Mouse (Mus musculus): ENCODE data around the gene Ntrk3. TPM values are rescaled to one million over a fixed set of nuclear protein-coding genes. Genes with fewer than 3 reads are reported as not detected.

Ntrk3 gene
- polyA plus RNA-seq, 1 experiment from 2014 or later, result 2.2 TPM

DNA sequence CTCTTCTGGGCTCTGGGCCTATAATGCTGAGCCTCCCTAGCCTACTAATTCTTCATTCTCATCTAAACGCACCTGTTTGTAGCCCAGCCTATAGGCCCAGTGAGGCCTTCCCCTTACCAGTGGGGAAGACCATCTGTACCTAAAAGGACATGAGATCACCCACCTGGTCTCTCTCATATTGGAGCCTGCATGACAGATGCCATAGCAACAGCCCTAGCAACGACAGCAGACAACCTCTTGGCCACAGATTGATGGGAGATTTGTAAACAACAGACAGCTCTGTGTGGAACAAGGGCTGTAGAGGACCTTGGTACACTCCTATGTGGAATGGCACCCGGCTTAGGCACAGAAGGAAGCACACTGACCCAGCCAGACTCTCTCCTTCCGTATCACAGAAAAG lies 195.3 kb downstream of the Ntrk3 start:
- ATAC-seq (ENCODE audit: low FRiP score, low TSS enrichment) (no peak), DNase-seq (ENCODE audit: low spot score) (no peak)
- Histone ChIP-seq H3K4me3 (ENCODE audit: low read depth, low read length) (no peak overlapping the region), H3K9me3 (ENCODE audit: control insufficient read depth, low read length) (no peaks in the 10 kb centered on the region), H3K27ac (replicated peaks) (no peak overlapping the region), H3K9ac (ENCODE audit: low read length) (no peak overlapping the region), H3K27me3 (ENCODE audit: control insufficient read depth, insufficient read depth, low read length) (no peaks in the 10 kb centered on the region), H3K36me3 (ENCODE audit: control insufficient read depth, insufficient read depth, low read length) (no peaks in the 10 kb centered on the region), H3K4me2 (replicated peaks; ENCODE audit: low read depth) (no peak overlapping the region), H3K4me1 (replicated peaks; ENCODE audit: control insufficient read depth, insufficient read depth) (no peaks in the 10 kb centered on the region)
- TF ChIP-seq EP300 (optimal IDR thresholded peaks at IDR 0.05) (no peak), CTCF (IDR thresholded peaks at IDR 0.05; ENCODE audit: low read depth) (no peak)
- WGBS, result 40% methylated on average over 4 of the region's 4 CpGs

- Histone ChIP-seq H3K4me3 (ENCODE audit: low read depth, low read length) (no peak overlapping the region), H3K4me1 (replicated peaks; ENCODE audit: control insufficient read depth, insufficient read depth) (no peaks in the 10 kb centered on the region), H3K27me3 (ENCODE audit: control insufficient read depth, insufficient read depth, low read length) (no peaks in the 10 kb centered on the region), H3K9ac (ENCODE audit: low read length) (no peak overlapping the region), H3K27ac (replicated peaks) (no peak overlapping the region), H3K9me3 (ENCODE audit: control insufficient read depth, low read length) (no peaks in the 10 kb centered on the region), H3K4me2 (replicated peaks; ENCODE audit: low read depth) (no peak overlapping the region), H3K36me3 (ENCODE audit: control insufficient read depth, insufficient read depth, low read length) (no peaks in the 10 kb centered on the region)
- TF ChIP-seq EP300 (optimal IDR thresholded peaks at IDR 0.05) (no peak), CTCF (IDR thresholded peaks at IDR 0.05; ENCODE audit: low read depth) (no peak)
- 14% methylated on average over 6 of the region's 6 CpGs for WGBS
- DNase-seq (ENCODE audit: low spot score) (no peak), ATAC-seq (ENCODE audit: low FRiP score, low TSS enrichment) (no peak)
Observed at GRCm38 (mm10) chr7:78530286-78530685, 207.5 kb downstream of the Ntrk3 start.

DNA sequence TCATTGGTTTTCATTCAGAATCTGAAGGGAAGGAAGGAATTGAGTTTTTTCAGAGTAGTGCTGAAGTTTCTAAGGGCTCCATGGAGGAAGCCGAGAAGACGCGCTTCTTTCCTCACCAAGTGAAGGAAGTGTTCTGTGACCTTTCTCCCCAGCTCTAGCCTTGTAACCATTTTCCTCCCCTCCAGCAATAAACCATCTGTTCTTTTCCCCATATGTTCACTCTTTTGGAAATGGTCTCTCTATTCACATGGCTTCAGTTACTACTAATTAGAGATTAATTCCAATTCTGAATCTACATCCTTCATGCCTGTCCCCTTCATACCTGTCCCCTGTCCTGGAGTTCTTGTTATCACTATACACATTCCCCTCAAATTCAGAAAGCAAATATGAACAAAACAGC lies 209.8 kb downstream of the Ntrk3 start:
- H3K4me1 ChIP-seq (replicated peaks; ENCODE audit: control insufficient read depth, insufficient read depth), result no peaks in the 10 kb centered on the region
- H3K9me3 ChIP-seq (ENCODE audit: control insufficient read depth, low read length), result no peaks in the 10 kb centered on the region
- no peaks in the 10 kb centered on the region for H3K27me3 ChIP-seq (ENCODE audit: control insufficient read depth, insufficient read depth, low read length)
- no peak overlapping the region for H3K4me3 ChIP-seq (ENCODE audit: low read depth, low read length)
- no peak for ATAC-seq (ENCODE audit: low FRiP score, low TSS enrichment)
- DNase-seq (ENCODE audit: low spot score), result no peak
- no peak overlapping the region for H3K4me2 ChIP-seq (replicated peaks; ENCODE audit: low read depth)
- H3K27ac ChIP-seq (replicated peaks), result no peak overlapping the region
- H3K36me3 ChIP-seq (ENCODE audit: control insufficient read depth, insufficient read depth, low read length), result no peaks in the 10 kb centered on the region
- TF ChIP-seq CTCF (IDR thresholded peaks at IDR 0.05; ENCODE audit: low read depth) (no peak), EP300 (optimal IDR thresholded peaks at IDR 0.05) (no peak)
- 90% methylated on average over 3 of the region's 3 CpGs for WGBS
- H3K9ac ChIP-seq (ENCODE audit: low read length), result no peak overlapping the region

- Histone ChIP-seq H3K27me3 (ENCODE audit: control insufficient read depth, insufficient read depth, low read length) (no peaks in the 10 kb centered on the region), H3K9ac (ENCODE audit: low read length) (no peak overlapping the region), H3K4me1 (replicated peaks; ENCODE audit: control insufficient read depth, insufficient read depth) (no peaks in the 10 kb centered on the region), H3K4me2 (replicated peaks; ENCODE audit: low read depth) (no peak overlapping the region), H3K9me3 (ENCODE audit: control insufficient read depth, low read length) (no peaks in the 10 kb centered on the region), H3K4me3 (ENCODE audit: low read depth, low read length) (no peak overlapping the region), H3K36me3 (ENCODE audit: control insufficient read depth, insufficient read depth, low read length) (no peaks in the 10 kb centered on the region), H3K27ac (replicated peaks) (no peak overlapping the region)
- no peak for ATAC-seq (ENCODE audit: low FRiP score, low TSS enrichment)
- DNase-seq (ENCODE audit: low spot score), result no peak
- TF ChIP-seq CTCF (IDR thresholded peaks at IDR 0.05; ENCODE audit: low read depth) (no peak), EP300 (optimal IDR thresholded peaks at IDR 0.05) (no peak)
- 45% methylated on average over 4 of the region's 4 CpGs for WGBS
Observed at GRCm38 (mm10) chr7:78527564-78527963, 210.2 kb downstream of the Ntrk3 start.

- no peaks in the 10 kb centered on the region for H3K4me1 ChIP-seq (replicated peaks; ENCODE audit: control insufficient read depth, insufficient read depth)
- no peaks in the 10 kb centered on the region for H3K36me3 ChIP-seq (ENCODE audit: control insufficient read depth, insufficient read depth, low read length)
- no peak overlapping the region for H3K4me3 ChIP-seq (ENCODE audit: low read depth, low read length)
- no peaks in the 10 kb centered on the region for H3K9me3 ChIP-seq (ENCODE audit: control insufficient read depth, low read length)
- H3K27ac ChIP-seq (replicated peaks), result no peak overlapping the region
- H3K4me2 ChIP-seq (replicated peaks; ENCODE audit: low read depth), result no peak overlapping the region
- TF ChIP-seq CTCF (IDR thresholded peaks at IDR 0.05; ENCODE audit: low read depth) (no peak), EP300 (optimal IDR thresholded peaks at IDR 0.05) (no peak)
- DNase-seq (ENCODE audit: low spot score), result no peak
- no peak overlapping the region for H3K9ac ChIP-seq (ENCODE audit: low read length)
- no peaks in the 10 kb centered on the region for H3K27me3 ChIP-seq (ENCODE audit: control insufficient read depth, insufficient read depth, low read length)
- 81% methylated on average over 9 of the region's 9 CpGs for WGBS
- no peak for ATAC-seq (ENCODE audit: low FRiP score, low TSS enrichment)
Observed at GRCm38 (mm10) chr7:78520243-78520927, 217.4 kb downstream of the Ntrk3 start.

DNA sequence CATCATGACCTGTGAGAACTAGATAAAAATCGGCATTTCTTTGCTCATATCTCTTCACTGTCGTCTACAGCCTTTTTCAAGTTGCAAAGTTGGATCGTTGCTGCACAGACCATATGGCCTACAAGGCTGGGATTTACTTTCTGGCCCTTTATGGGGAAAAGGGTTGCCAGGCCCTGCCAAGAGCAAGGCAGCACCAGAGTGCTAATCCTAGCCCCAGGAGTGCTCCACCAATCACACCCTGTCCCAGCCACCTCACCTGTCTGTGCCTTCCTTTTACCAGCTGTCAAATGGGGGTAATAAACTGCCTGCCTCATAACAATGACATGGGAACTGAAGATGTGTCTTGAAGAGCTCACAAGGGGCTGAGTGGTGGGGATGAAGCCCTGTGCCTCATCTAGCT lies 218.1 kb downstream of the Ntrk3 start:
- Histone ChIP-seq H3K4me3 (ENCODE audit: low read depth, low read length) (no peak overlapping the region), H3K27me3 (ENCODE audit: control insufficient read depth, insufficient read depth, low read length) (no peaks in the 10 kb centered on the region), H3K4me1 (replicated peaks; ENCODE audit: control insufficient read depth, insufficient read depth) (no peaks in the 10 kb centered on the region), H3K9ac (ENCODE audit: low read length) (no peak overlapping the region), H3K36me3 (ENCODE audit: control insufficient read depth, insufficient read depth, low read length) (no peaks in the 10 kb centered on the region), H3K27ac (replicated peaks) (no peak overlapping the region), H3K4me2 (replicated peaks; ENCODE audit: low read depth) (no peak overlapping the region), H3K9me3 (ENCODE audit: control insufficient read depth, low read length) (no peaks in the 10 kb centered on the region)
- TF ChIP-seq EP300 (optimal IDR thresholded peaks at IDR 0.05) (no peak), CTCF (IDR thresholded peaks at IDR 0.05; ENCODE audit: low read depth) (no peak)
- WGBS, result 78% methylated on average over 3 of the region's 3 CpGs
- DNase-seq (ENCODE audit: low spot score) (no peak), ATAC-seq (ENCODE audit: low FRiP score, low TSS enrichment) (no peak)
